Mouse (Mus musculus) retina, postnatal 7 days (tissue): Measurements from ENCODE around the gene Gpx1.
A peak's percentile ranks its signal among the peaks of the same experiment; 100 is the strongest.

Experiments used
- DNase-seq: peaks from one replicate; pipeline ENCODE4 v3.0.0-alpha.2; 2012; ENCODE audit warnings: low read depth, low spot score

The Gpx1 gene

GRCm38 (mm10) chr9:108339886-108340257 lies 1.2 kb downstream of the Gpx1 start:
- DNase-seq: no peak

DNA sequence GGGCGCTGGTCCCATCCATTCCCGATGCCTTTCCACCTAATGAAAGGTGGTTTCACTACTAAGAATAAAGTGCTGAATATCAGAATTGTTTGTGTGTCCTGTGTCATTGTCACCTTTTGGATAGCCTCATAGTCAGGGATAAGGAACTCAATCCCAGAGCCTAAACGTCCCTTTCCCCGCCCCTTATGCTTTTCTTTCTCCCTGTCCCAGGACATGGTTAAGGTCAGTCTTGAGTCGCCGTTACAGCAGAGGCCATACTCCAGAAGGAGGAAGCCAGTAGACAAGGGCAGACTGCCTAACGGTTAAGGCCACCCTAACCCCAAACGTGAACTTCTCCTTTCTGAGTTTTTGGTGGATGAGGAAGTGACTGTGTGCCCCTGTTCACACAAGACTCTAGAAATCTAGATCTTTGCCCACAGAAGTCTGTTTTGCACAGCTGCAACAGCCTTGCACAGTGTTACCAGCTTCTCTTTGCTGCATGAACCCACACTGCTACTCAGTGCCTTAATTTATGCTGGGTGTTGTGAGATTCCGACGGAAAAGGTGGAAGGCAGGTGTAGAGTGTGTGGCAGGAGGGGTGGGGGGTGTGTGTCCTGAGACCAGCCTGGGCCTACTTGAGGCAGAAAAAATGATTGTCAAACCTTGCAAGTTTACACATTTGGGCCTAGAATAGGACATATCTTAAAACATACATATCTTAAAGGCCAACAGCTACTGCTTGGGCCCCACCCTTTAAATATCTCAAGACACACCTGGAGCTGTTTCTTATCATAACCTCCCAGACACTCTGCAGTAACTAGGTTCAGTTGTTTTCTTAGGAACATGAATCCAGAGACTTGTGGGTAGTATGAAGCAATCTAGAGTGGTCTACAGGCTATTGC lies 1.8 kb downstream of the Gpx1 start:
- no peak for DNase-seq

GRCm38 (mm10) chr9:108341139-108341475 lies 2.4 kb downstream of the Gpx1 start:
- no peak for DNase-seq

DNA sequence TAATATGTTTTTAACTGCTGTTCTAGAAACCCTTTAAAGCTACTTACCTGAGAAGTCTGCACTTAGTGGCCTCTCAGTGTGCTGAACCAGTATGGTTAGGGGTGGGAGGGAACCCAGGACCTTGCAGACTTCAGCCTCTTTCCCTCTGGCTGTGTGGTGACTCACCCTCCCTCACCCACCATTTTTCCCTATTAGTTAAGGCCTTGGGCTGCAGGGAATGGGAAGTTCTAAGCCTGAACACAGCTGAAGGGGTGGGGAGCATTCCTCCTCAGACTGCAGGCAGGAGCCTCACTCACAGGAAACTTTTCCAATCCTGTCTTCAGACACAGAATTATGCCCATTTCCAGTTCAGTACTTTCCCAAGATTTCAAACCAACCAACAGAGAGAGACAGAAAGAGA lies 3.1 kb downstream of the Gpx1 start:
- DNase-seq: no peak

GRCm38 (mm10) chr9:108342301-108342831 lies 3.7 kb downstream of the Gpx1 start:
- DNase-seq: no peak

GRCm38 (mm10) chr9:108343331-108343730 lies 4.6 kb downstream of the Gpx1 start:
- DNase-seq: no peak

DNA sequence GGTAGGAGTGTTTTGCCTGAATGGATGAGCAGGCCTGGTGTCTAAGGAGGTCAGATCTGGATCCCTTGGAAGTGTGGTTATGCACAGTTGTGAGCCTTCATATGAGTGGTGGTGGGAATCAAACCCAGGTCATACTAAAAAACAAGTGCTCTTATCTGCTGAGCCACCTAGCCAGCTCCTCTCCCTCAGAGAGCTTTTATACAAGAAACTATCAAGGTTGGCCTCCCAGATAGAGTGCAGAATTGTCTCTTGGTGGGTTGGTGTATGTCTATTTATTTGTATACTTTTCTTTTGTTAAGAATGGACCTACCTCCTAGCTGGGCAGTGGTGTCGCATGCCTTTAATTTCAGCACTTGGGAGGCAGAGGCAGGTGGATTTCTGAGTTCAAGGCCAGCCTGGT lies 5.1 kb downstream of the Gpx1 start:
- DNase-seq: no peak

- no peak for DNase-seq
Measured at GRCm38 (mm10) chr9:108344471-108344870, 5.8 kb downstream of the Gpx1 start.

DNA sequence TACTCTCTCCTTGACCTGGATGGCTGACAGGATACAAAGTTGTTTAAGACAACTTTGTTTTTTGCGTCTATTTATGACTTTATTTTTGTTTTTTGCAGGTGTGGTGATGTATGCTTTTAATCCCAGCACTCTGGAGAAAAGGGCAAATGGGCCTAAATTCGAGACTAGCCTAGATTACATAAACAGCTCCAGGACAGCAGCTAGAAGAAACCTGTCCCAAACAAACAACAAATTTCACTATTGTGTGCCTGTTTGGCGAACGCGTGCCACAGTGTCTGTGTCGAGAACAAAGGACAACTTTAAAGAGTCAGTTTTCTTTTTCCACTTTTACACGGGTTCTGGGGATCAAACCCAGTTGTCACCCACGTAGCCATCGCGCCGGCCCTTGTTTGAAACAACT lies 8.3 kb downstream of the Gpx1 start:
- no peak for DNase-seq

- peak; percentile 86 for DNase-seq
Measured at GRCm38 (mm10) chr9:108347540-108348289, 9.0 kb downstream of the Gpx1 start, which contains the start of gene Usp4. Gene Usp4, plus strand, starts transcription at chr9:108347853.

- no peak for DNase-seq
Measured at GRCm38 (mm10) chr9:108348290-108348680, 9.6 kb downstream of the Gpx1 start.

- no peak for DNase-seq
Measured at GRCm38 (mm10) chr9:108349727-108350126, 11.0 kb downstream of the Gpx1 start.

DNA sequence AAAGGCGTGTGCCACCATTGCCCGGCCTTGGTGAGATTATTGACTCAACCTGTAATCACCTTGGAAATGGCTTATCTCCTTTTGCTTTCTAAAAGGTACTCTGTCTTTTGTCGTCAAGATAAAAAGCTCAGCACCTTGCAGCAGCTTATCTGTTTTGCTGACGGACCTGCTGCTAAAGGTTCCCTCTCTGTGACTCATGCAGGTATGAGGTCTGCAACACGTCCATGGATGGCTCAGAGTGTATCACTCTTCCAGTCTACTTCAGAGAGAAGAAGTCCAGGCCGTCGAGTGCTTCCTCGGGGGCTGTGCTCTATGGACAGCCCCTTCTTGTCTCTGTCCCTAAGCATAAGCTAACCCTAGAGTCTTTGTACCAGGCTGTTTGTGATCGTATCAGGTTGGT lies 39.5 kb downstream of the Gpx1 start:
- DNase-seq: no peak

GRCm38 (mm10) chr9:108378736-108379135 lies 40.0 kb downstream of the Gpx1 start:
- DNase-seq: no peak

- DNase-seq: no peak
Measured at GRCm38 (mm10) chr9:108379294-108379693, 40.6 kb downstream of the Gpx1 start.

- DNase-seq: no peak
Measured at GRCm38 (mm10) chr9:108381382-108381781, 42.7 kb downstream of the Gpx1 start.

DNA sequence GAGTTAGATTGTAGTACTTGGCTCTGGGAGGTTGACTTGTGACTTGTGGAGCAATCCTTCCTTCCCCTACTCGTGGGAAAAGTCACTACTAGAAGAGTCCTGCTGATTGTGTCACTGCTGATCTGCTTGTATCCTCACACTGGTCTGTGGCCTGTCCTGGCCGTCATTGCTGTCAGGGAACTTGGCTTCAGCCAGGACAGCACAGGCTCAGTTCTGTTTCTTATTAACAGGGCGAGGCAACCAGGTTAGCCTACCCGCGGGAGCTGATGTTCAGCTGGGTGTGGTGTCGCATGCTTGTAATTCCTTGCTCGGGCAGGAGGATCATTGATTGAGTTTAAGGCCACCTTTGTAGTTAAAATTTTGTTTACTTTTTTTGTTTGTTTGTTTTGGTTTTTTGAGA lies 46.3 kb downstream of the Gpx1 start:
- DNase-seq: no peak

GRCm38 (mm10) chr9:108386816-108387215 lies 48.1 kb downstream of the Gpx1 start:
- no peak for DNase-seq

DNA sequence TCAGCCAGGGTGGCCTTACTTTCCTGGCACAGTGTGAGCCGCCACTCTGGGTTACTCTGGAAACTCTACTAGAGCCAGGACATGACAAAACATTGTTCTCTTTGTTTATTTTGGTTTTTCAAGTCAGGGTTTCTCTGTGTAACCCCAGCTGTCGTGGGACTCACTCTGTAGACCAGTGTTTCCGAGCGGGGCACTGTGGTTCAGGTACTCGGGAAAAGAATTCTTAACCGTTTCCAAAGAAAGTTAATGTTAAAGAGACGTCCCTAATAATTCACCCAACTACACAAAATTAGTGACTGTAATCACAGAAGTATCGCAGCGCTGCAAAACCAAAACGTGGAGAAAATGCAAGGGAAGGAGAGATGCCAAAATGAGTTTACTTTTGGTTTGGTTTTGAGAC lies 49.9 kb downstream of the Gpx1 start:
- no peak for DNase-seq

DNA sequence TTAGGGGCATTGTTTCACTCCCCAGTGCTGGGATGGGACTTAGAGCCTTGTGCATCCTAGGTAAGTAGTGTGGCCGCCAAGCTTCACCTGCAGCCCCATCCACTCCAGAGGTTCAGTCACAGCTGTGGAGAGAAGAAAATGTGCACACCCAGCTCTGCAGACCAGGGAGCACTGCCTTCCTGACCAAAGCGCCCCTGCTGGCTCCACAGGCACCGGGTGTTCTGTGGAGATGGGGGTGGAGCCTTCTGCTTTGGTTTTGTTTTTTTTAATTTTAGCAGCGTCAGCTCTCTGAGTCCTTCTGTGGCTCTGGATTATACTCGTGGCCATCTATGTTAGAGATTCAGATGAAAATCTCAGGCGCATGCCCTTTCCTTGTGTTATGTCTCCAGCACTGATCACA lies 50.5 kb downstream of the Gpx1 start:
- no peak for DNase-seq
